Mouse (Mus musculus): ENCODE results near the gene Actc1.

- TF ChIP-seq CTCF (IDR thresholded peaks at IDR 0.05; ENCODE audit: extremely low read depth, insufficient read length, insufficient replicate concordance, low read depth, low read length) (no peak), POLR2A (IDR thresholded peaks at IDR 0.05; ENCODE audit: low read depth, low read length) (no peak)
Measured at GRCm38 (mm10) chr2:114060071-114060591, 6.8 kb upstream of the Actc1 start.

Data from small intestine, adult 2 months (tissue).